Mouse (Mus musculus): ENCODE measurements around the gene Sim2. TPM values are rescaled to one million over a fixed set of nuclear protein-coding genes. Genes with fewer than 3 reads are reported as not detected.

The Sim2 gene
- polyA plus RNA-seq, 1 experiment, result 8.6 TPM

DNA sequence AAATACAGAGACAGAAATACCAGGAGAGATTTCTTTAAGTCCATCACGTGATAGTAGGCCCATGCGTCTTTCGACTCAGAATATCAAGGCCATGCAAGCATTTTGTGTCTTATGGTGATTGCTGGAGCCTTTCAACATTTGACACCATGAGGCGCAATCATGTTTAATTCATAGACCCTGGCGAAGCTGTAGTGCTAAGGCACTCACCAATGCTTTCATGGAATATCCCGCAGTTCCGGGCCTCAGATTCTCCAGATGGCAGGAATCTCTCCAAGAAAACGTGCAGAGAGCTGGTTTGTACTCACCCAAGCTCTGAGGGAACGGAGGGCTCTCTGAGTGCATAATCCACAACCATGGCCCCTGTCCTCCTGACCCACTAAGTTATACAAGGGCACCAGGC, 13.8 kb upstream of the Sim2 start:
- no peak overlapping the region for H3K4me2 ChIP-seq (ENCODE audit: low read depth)
- no peaks in the 10 kb centered on the region for H3K36me3 ChIP-seq (ENCODE audit: control insufficient read depth, insufficient read depth)

DNA sequence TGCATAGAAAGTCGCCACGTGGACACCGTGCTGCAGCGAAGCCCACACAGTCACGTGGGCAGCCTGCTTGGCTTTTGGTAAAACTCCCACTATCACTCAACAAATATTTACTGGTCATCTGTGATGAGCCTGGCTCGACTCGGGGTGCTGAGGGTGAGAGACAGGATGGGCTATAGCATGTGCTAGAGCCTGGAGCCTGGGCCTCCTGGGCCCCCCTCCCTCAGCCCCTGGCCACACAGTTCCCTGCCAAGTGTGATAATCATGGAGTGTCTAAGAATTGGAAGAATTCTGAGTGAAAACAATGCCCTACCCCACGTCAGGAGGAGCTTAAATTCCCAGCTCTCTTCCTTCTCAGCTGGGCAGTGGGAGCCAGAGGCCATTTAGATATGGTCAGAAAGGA, 13.3 kb upstream of the Sim2 start:
- no peak overlapping the region for H3K4me2 ChIP-seq (ENCODE audit: low read depth)
- H3K4me3 ChIP-seq, result no peak overlapping the region
- no peaks in the 10 kb centered on the region for H3K36me3 ChIP-seq (ENCODE audit: control insufficient read depth, insufficient read depth)
- TF ChIP-seq POLR2AphosphoS2 (IDR thresholded peaks at IDR 0.05; ENCODE audit: insufficient read length, low read depth) (no peak), USF1 (IDR thresholded peaks at IDR 0.05; ENCODE audit: low read depth) (no peak), REST (IDR thresholded peaks at IDR 0.05; ENCODE audit: insufficient read depth, insufficient read length) (no peak), TCF12 (IDR thresholded peaks at IDR 0.05; ENCODE audit: insufficient read depth, poor library complexity, severe bottlenecking) (no peak), CEBPB (IDR thresholded peaks at IDR 0.05; ENCODE audit: insufficient read depth, poor library complexity, severe bottlenecking) (no peak), E2F4 (IDR thresholded peaks at IDR 0.05; ENCODE audit: insufficient read depth) (no peak), MYOD1 (IDR thresholded peaks at IDR 0.05; ENCODE audit: control insufficient read depth in 1 of 3, insufficient read length in 2 of 3, low read depth in 2 of 3) (no peak), POLR2A (IDR thresholded peaks at IDR 0.05; ENCODE audit: insufficient read length, low read depth) (no peak), TCF3 (IDR thresholded peaks at IDR 0.05; ENCODE audit: insufficient read length, low read depth) (no peak)
- H3K27me3 ChIP-seq (ENCODE audit: control insufficient read depth, insufficient read depth, insufficient read length), result no peaks in the 10 kb centered on the region
- H3ac ChIP-seq (ENCODE audit: control insufficient read depth, insufficient read length), result no peak overlapping the region
- no peaks in the 10 kb centered on the region for H3K79me2 ChIP-seq (ENCODE audit: control insufficient read depth, insufficient read depth)

More for the DNA sequence above, 13.8 kb upstream of the Sim2 start:
- Histone ChIP-seq H3K4me3 (no peak overlapping the region), H3ac (ENCODE audit: control insufficient read depth, insufficient read length) (no peak overlapping the region), H3K79me2 (ENCODE audit: control insufficient read depth, insufficient read depth) (no peaks in the 10 kb centered on the region), H3K27me3 (ENCODE audit: control insufficient read depth, insufficient read depth, insufficient read length) (no peaks in the 10 kb centered on the region)
- no peak for TF ChIP-seq CEBPB (IDR thresholded peaks at IDR 0.05; ENCODE audit: insufficient read depth, poor library complexity, severe bottlenecking)
- TF ChIP-seq TCF3 (IDR thresholded peaks at IDR 0.05; ENCODE audit: insufficient read length, low read depth), result no peak
- TF ChIP-seq USF1 (IDR thresholded peaks at IDR 0.05; ENCODE audit: low read depth), result no peak
- no peak for TF ChIP-seq E2F4 (IDR thresholded peaks at IDR 0.05; ENCODE audit: insufficient read depth)
- no peak for TF ChIP-seq TCF12 (IDR thresholded peaks at IDR 0.05; ENCODE audit: insufficient read depth, poor library complexity, severe bottlenecking)
- TF ChIP-seq MAX (IDR thresholded peaks at IDR 0.05; ENCODE audit: low read depth), result no peak
- TF ChIP-seq MYOD1 (IDR thresholded peaks at IDR 0.05; ENCODE audit: control insufficient read depth in 1 of 3, insufficient read length in 2 of 3, low read depth in 2 of 3), result no peak
- no peak for TF ChIP-seq POLR2A (IDR thresholded peaks at IDR 0.05; ENCODE audit: insufficient read length, low read depth)
- TF ChIP-seq POLR2AphosphoS2 (IDR thresholded peaks at IDR 0.05; ENCODE audit: insufficient read length, low read depth), result no peak
- no peak for TF ChIP-seq REST (IDR thresholded peaks at IDR 0.05; ENCODE audit: insufficient read depth, insufficient read length)
- no peak for TF ChIP-seq MYOG (IDR thresholded peaks at IDR 0.05; ENCODE audit: control insufficient read depth in 1 of 3, insufficient read depth in 1 of 3, insufficient read length in 2 of 3, low read depth in 2 of 3)
- no peak for TF ChIP-seq SRF (IDR thresholded peaks at IDR 0.05; ENCODE audit: control insufficient read depth, insufficient read length, low read depth)

DNA sequence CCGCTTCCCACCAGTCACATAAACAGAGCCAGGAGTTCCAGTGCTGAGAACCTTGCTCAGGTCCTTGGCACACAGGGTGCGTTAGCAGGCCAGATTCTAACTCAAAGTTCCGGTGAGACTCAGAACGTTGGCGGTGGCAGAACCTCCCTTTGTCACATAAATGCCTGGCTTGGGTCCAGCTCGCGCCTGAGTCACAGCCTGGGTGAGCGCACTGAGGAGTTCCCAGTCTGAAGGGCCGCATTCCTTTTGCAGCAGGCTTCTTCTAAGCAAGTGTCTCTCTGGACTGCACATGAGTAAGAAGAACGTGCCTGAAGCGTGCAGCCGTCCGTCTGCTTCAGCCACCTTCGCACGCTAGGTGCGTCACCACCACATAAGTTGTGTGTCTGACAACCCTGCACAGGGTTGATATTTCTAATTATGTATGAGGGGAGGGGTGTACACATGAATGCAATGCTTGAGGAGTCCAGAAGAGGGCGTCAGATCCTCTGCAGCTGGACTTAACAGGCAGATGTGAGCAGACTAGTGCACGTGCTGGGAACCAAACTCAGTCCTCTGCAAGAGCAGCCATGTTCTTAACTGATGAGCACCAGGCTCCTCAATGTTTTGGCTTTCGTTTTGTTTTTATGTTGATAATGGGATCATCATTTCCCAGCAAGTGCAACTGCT, 9.2 kb upstream of the Sim2 start:
- Histone ChIP-seq H3K36me3 (ENCODE audit: control insufficient read depth, insufficient read depth) (no peaks in the 10 kb centered on the region), H3K4me2 (ENCODE audit: low read depth) (no peak overlapping the region), H3K4me3 (no peak overlapping the region), H3K27me3 (ENCODE audit: control insufficient read depth, insufficient read depth, insufficient read length) (no peaks in the 10 kb centered on the region), H3K79me2 (ENCODE audit: control insufficient read depth, insufficient read depth) (no peaks in the 10 kb centered on the region), H3ac (ENCODE audit: control insufficient read depth, insufficient read length) (no peak overlapping the region)
- TF ChIP-seq MYOG (IDR thresholded peaks at IDR 0.05; ENCODE audit: control insufficient read depth in 1 of 3, insufficient read depth in 1 of 3, insufficient read length in 2 of 3, low read depth in 2 of 3) (no peak), MAX (IDR thresholded peaks at IDR 0.05; ENCODE audit: low read depth) (no peak), CEBPB (IDR thresholded peaks at IDR 0.05; ENCODE audit: insufficient read depth, poor library complexity, severe bottlenecking) (no peak), POLR2A (IDR thresholded peaks at IDR 0.05; ENCODE audit: insufficient read length, low read depth) (no peak), TCF12 (IDR thresholded peaks at IDR 0.05; ENCODE audit: insufficient read depth, poor library complexity, severe bottlenecking) (no peak), SRF (IDR thresholded peaks at IDR 0.05; ENCODE audit: control insufficient read depth, insufficient read length, low read depth) (no peak)

DNA sequence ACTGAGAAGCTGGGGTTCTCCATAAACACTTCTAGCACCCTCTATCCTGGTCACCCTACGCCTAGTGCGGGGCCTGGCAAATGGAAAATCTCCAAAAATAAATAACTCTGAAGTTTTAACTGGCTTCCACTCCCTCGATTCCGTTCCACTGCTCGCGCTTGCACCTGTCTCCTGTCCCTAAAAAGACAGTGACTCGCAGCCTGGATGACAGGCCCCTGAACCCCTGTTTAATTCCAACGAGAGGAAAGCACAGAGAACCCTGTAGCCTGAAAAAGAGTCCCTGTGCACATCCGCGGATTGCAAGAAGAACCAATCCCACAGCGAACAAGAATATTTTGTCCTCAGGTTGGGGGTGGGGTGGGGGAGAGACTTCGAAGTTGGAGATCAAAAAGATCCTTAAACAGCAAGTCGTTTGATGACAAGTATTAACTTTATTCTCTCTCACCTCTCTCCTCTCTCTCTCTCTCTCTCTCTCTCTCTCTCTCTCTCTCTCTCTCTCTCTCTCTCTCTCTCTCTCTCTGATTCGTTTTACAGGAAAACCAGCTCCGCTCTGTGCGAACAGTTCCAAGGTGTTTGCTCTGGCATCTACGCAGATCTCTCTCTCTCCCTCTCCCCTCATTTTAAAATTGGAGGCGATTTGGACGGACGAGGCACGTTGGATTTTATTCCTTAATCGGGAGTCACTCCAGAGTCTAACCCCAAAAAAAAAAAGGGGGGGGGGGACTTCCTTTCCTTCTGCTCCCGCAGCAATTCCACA, 6.2 kb upstream of the Sim2 start:
- Histone ChIP-seq H3ac (ENCODE audit: control insufficient read depth, insufficient read length) (no peak overlapping the region), H3K4me3 (no peak overlapping the region), H3K36me3 (ENCODE audit: control insufficient read depth, insufficient read depth) (no peaks in the 10 kb centered on the region), H3K4me2 (ENCODE audit: low read depth) (no peak overlapping the region), H3K27me3 (ENCODE audit: control insufficient read depth, insufficient read depth, insufficient read length) (no peaks in the 10 kb centered on the region), H3K79me2 (ENCODE audit: control insufficient read depth, insufficient read depth) (no peaks in the 10 kb centered on the region)
- TF ChIP-seq MYOD1 (IDR thresholded peaks at IDR 0.05; ENCODE audit: control insufficient read depth in 1 of 3, insufficient read length in 2 of 3, low read depth in 2 of 3) (peak in 1 of 3 experiments; percentile 53), E2F4 (IDR thresholded peaks at IDR 0.05; ENCODE audit: insufficient read depth) (no peak)

Measured in myocyte (in vitro differentiated cells).